28 mouse cellular contexts compared by ENCODE assay signal in the genomic region with DNA sequence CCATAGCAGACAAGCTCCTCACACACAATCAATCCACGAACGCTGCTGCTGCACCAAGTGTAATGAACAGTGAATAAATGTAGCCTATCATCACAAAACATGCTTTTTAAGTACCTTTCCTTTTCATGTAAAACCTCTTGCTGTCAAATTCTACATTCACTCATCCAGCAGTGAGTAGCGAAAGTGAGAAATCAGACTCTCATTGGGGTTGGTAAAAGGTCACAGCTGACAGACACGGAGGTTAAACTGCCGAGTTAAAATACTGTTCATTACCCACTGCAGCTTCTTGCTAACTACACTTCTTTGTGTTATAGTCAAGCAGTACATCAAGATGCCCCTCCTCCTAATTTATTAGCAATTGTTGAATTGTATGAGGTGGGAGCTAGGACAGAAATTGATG.
A peak's percentile ranks its signal among the peaks of the same experiment; 100 is the strongest.
DNase-seq lines count a peak whose midpoint lies in the region; ATAC-seq and TF ChIP-seq lines count a peak whose summit lies in the region.
"Had no signal": no experiment of that assay in that cellular context is flagged by ENCODE, and none has a peak within 500 bp of the region (broad histone marks: within the 10 kb centered on the region; RNA-seq: fewer than 3 reads in every experiment).

No protein-coding gene starts in this region.

- no peaks in the 10 kb centered on the region for H3K27me3 ChIP-seq in forebrain, embryonic 13.5 days
- H3K27me3 ChIP-seq in forebrain, embryonic 11.5 days (ENCODE audit: control insufficient read depth, insufficient read depth, low read length), result no peaks in the 10 kb centered on the region
- no peaks in the 10 kb centered on the region for H3K27me3 ChIP-seq in forebrain, embryonic 15.5 days
- H3K27me3 ChIP-seq in kidney, embryonic 15.5 days, result no peaks in the 10 kb centered on the region
- H3K27me3 ChIP-seq: heart, embryonic 12.5 days; hindbrain, embryonic 15.5 days; limb, embryonic 15.5 days; liver, embryonic 13.5 days; midbrain, embryonic 13.5 days had no signal

- no peak for TF ChIP-seq POLR2A in brain, embryonic 14.5 days (IDR thresholded peaks at IDR 0.05; ENCODE audit: borderline replicate concordance, extremely low read depth, insufficient read depth, insufficient read length, poor library complexity, severe bottlenecking)

- WGBS in forebrain, embryonic 13.5 days, result 51% methylated on average over 5 of the region's 5 CpGs
- 67% methylated on average over 5 of the region's 5 CpGs for WGBS in forebrain, embryonic 11.5 days
- WGBS in forebrain, embryonic 15.5 days, result 45% methylated on average over 5 of the region's 5 CpGs
- WGBS in kidney, embryonic 15.5 days, result 41% methylated on average over 5 of the region's 5 CpGs

- H3K27ac ChIP-seq in forebrain, embryonic 13.5 days, result no peak overlapping the region
- no peak overlapping the region for H3K27ac ChIP-seq in forebrain, embryonic 11.5 days (ENCODE audit: low read depth, low read length)
- no peak overlapping the region for H3K27ac ChIP-seq in forebrain, embryonic 15.5 days (replicated peaks)
- H3K27ac ChIP-seq in kidney, embryonic 15.5 days, result no peak overlapping the region
- H3K27ac ChIP-seq: gastrocnemius, adult 2 months; heart, adult 2 months; hindbrain, embryonic 15.5 days; limb, embryonic 15.5 days; liver, embryonic 13.5 days; midbrain, embryonic 13.5 days; stomach, postnatal 0 days had no signal

- ATAC-seq in forebrain, embryonic 13.5 days, result peak; percentile 77
- no peak for ATAC-seq in forebrain, embryonic 11.5 days (replicated peaks; ENCODE audit: low FRiP score)
- ATAC-seq in forebrain, embryonic 15.5 days (replicated peaks), result peak; percentile 73
- no peak for ATAC-seq in megakaryocyte-erythroid progenitor cell, adult 5-6 weeks (replicated peaks; ENCODE audit: low FRiP score, low TSS enrichment, poor library complexity, severe bottlenecking)
- no peak for ATAC-seq in kidney, embryonic 15.5 days (replicated peaks; ENCODE audit: low FRiP score)
- ATAC-seq: lung, postnatal 0 days; midbrain, embryonic 13.5 days had no signal

- H3K4me1 ChIP-seq in forebrain, embryonic 13.5 days, result peaks cover 10% of the 10 kb centered on the region
- no peaks in the 10 kb centered on the region; the same call in 1 of the 2 replicates for H3K4me1 ChIP-seq in forebrain, embryonic 11.5 days (replicated peaks; ENCODE audit: control insufficient read depth, insufficient read depth, low read length)
- H3K4me1 ChIP-seq in forebrain, embryonic 15.5 days, result no peaks in the 10 kb centered on the region
- H3K4me1 ChIP-seq in kidney, embryonic 15.5 days, result no peaks in the 10 kb centered on the region
- H3K4me1 ChIP-seq: heart, embryonic 12.5 days; hindbrain, embryonic 15.5 days; limb, embryonic 15.5 days; liver, embryonic 13.5 days; midbrain, embryonic 13.5 days had no signal

- no peak overlapping the region for H3K4me3 ChIP-seq in forebrain, embryonic 13.5 days
- no peak overlapping the region for H3K4me3 ChIP-seq in forebrain, embryonic 11.5 days (ENCODE audit: low read depth, low read length)
- H3K4me3 ChIP-seq in forebrain, embryonic 15.5 days, result no peak overlapping the region
- no peak overlapping the region for H3K4me3 ChIP-seq in kidney, embryonic 15.5 days (replicated peaks)
- H3K4me3 ChIP-seq: gastrocnemius, adult 2 months; heart, adult 2 months; heart, embryonic 12.5 days; hindbrain, embryonic 15.5 days; limb, embryonic 15.5 days; liver, embryonic 13.5 days; midbrain, embryonic 13.5 days had no signal

- no peak overlapping the region for H3K4me2 ChIP-seq in forebrain, embryonic 13.5 days
- H3K4me2 ChIP-seq in forebrain, embryonic 11.5 days (ENCODE audit: low read depth, low read length, severe bottlenecking), result no peak overlapping the region
- H3K4me2 ChIP-seq in forebrain, embryonic 15.5 days (replicated peaks), result no peak overlapping the region
- H3K4me2 ChIP-seq in kidney, embryonic 15.5 days, result no peak overlapping the region
- H3K4me2 ChIP-seq: heart, embryonic 12.5 days; hindbrain, embryonic 15.5 days; limb, embryonic 15.5 days; liver, embryonic 13.5 days; midbrain, embryonic 13.5 days had no signal

- H3K9me3 ChIP-seq in forebrain, embryonic 13.5 days (replicated peaks), result no peaks in the 10 kb centered on the region
- H3K9me3 ChIP-seq in forebrain, embryonic 11.5 days (ENCODE audit: control insufficient read depth, low read length), result no peaks in the 10 kb centered on the region
- H3K9me3 ChIP-seq in forebrain, embryonic 15.5 days, result no peaks in the 10 kb centered on the region
- H3K9me3 ChIP-seq in kidney, embryonic 15.5 days (replicated peaks), result no peaks in the 10 kb centered on the region
- H3K9me3 ChIP-seq: heart, embryonic 12.5 days; hindbrain, embryonic 15.5 days; limb, embryonic 15.5 days; liver, embryonic 13.5 days; midbrain, embryonic 13.5 days had no signal

- H3K9ac ChIP-seq in forebrain, embryonic 13.5 days, result no peak overlapping the region
- no peak overlapping the region for H3K9ac ChIP-seq in forebrain, embryonic 11.5 days (ENCODE audit: low read length)
- H3K9ac ChIP-seq in forebrain, embryonic 15.5 days (replicated peaks), result no peak overlapping the region
- H3K9ac ChIP-seq in kidney, embryonic 15.5 days, result no peak overlapping the region
- H3K9ac ChIP-seq: heart, embryonic 12.5 days; hindbrain, embryonic 15.5 days; limb, embryonic 15.5 days; liver, embryonic 13.5 days; midbrain, embryonic 13.5 days had no signal

- DNase-seq in forebrain, embryonic 11.5 days (ENCODE audit: low spot score), result no peak
- peak; percentile 60 for DNase-seq in brain, embryonic 14.5 days (ENCODE audit: low read depth)
- DNase-seq in mesoderm, embryonic 11.5 days (ENCODE audit: low read depth, low spot score), result peak; percentile 53
- no peak for DNase-seq in testis, postnatal 14 days (ENCODE audit: low spot score)
- DNase-seq: adrenal gland, postnatal 14 days; cerebellum, adult 11-12 months; cerebellum, adult 9-11 months; gastrocnemius, adult 2 months; gastrocnemius, postnatal 36 days; heart, adult 2 months; heart, postnatal 4 days; kidney, adult 18-20 months; kidney, postnatal 36 days; liver, embryonic 13.5 days; lung, adult 18-20 months; right cerebral cortex, postnatal 4 days; thymus, adult 2 months; thymus, postnatal 36 days had no signal

- TF ChIP-seq CTCF in brain, embryonic 14.5 days (IDR thresholded peaks at IDR 0.05; ENCODE audit: borderline replicate concordance, extremely low read depth, insufficient read depth, insufficient read length), result no peak

- no peaks in the 10 kb centered on the region for H3K36me3 ChIP-seq in forebrain, embryonic 13.5 days (ENCODE audit: poor library complexity, severe bottlenecking)
- no peaks in the 10 kb centered on the region for H3K36me3 ChIP-seq in forebrain, embryonic 11.5 days (ENCODE audit: control insufficient read depth, insufficient read depth, low read length)
- H3K36me3 ChIP-seq in forebrain, embryonic 15.5 days, result no peaks in the 10 kb centered on the region
- no peaks in the 10 kb centered on the region for H3K36me3 ChIP-seq in kidney, embryonic 15.5 days
- H3K36me3 ChIP-seq: heart, embryonic 12.5 days; hindbrain, embryonic 15.5 days; limb, embryonic 15.5 days; liver, embryonic 13.5 days; midbrain, embryonic 13.5 days had no signal

Comparison
In these comparisons a context has a peak if more than half of its experiments do, and no peak if none do; other contexts are left out.
1. ATAC-seq: peak in forebrain, embryonic 13.5 days (single experiment) and forebrain, embryonic 15.5 days (single experiment); none in forebrain, embryonic 11.5 days (single experiment), megakaryocyte-erythroid progenitor cell, adult 5-6 weeks (single experiment) and kidney, embryonic 15.5 days (single experiment).
2. DNase-seq: peak in brain, embryonic 14.5 days (single experiment) and mesoderm, embryonic 11.5 days (single experiment); none in forebrain, embryonic 11.5 days (single experiment) and testis, postnatal 14 days (single experiment).